Mouse (Mus musculus): ENCODE data around the gene Ubap1l.

GRCm38 (mm10) chr9:65391613-65391964 lies 30.7 kb downstream of the Ubap1l start, which contains the start of gene Kbtbd13:
- TF ChIP-seq GATA1 (IDR thresholded peaks at IDR 0.05; ENCODE audit: low read length) (no peak), TAL1 (IDR thresholded peaks at IDR 0.05; ENCODE audit: low read length) (no peak)

All from erythroblast, embryonic 14.5 days (primary cell).